Mouse (Mus musculus) lung, postnatal 0 days (tissue): ENCODE measurements at regions not wholly inside any gene's neighbourhood (a gene's known extent, or its start where the extent isn't known, plus 50 kb on each side); places are given as distances from the start of the nearest gene placed in this dataset.

Source experiments
- CTCF ChIP-seq: IDR thresholded peaks from 2 replicates; pipeline ENCODE4 v1.5.1; 2016; ENCODE audit warnings: antibody characterized with exemption, mild to moderate bottlenecking
- EP300 ChIP-seq: IDR thresholded peaks from 2 replicates; pipeline ENCODE4 v1.6.1; 2016; ENCODE audit warnings: antibody characterized with exemption, mild to moderate bottlenecking, control low read depth

DNA sequence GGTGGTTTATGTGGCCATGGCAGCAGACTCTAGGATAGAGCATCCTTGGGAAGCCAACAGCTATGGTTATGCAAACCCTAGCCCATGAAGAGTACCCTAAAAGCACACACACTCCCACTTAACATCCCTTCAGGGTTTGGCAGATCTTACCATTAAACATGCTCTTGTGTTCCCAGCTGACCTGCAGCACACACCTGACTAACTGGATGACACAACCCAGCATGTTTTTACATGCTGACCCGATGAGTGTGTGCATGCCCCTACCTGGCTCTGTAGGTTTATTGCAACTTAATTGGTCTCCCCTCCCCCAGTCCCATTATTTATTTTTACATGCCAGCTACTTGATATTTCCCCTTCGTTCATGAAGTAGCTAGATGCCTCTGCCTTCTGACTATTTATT is 339.0 kb downstream of the Bcor start:
- TF ChIP-seq CTCF = no peak
- TF ChIP-seq EP300 = no peak
